Mouse (Mus musculus): Measurements from ENCODE around the gene Hmga2.

- TF ChIP-seq CTCF (IDR thresholded peaks at IDR 0.05; ENCODE audit: extremely low read depth, insufficient read depth, low read length) (no peak), POLR2A (IDR thresholded peaks at IDR 0.05; ENCODE audit: extremely low read depth, insufficient read depth, low read length) (no peak)
Measured at GRCm38 (mm10) chr10:120345325-120345724, 130.9 kb downstream of the Hmga2 start.

Measured in cortical plate, adult 2 months (tissue).